Mouse (Mus musculus): ENCODE measurements around the gene Mrpl21. TPM values are rescaled to one million over a fixed set of nuclear protein-coding genes. Genes with fewer than 3 reads are reported as not detected.

The Mrpl21 gene
- polyA plus RNA-seq, 1 experiment from 2014 or later: 96.2 TPM

DNA sequence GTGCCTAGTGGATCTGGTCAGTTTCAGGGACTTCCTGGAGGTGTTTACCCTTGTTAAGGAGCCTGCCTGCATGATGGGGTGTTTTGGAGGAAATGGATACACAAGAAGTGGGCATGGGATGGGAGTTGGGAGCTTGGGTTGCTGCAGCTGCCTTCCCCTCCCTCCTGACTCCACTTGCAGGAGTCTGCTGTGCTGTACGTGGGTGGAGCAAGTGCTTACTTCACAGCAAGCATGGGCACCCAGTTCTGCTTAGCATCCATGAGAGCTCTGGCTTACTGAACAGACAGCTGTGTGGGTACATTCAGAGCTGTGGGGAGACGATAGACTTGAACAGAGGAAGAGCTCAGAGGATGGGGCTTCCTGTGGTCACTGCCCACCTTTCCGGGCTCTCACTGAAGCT lies 58.3 kb downstream of the Mrpl21 start:
- DNase-seq (no peak), ATAC-seq (ENCODE audit: low FRiP score, low TSS enrichment) (no peak)
- H3K4me3 ChIP-seq (replicated peaks; ENCODE audit: low read depth, low read length): no peak overlapping the region
- H3K36me3 ChIP-seq (ENCODE audit: control insufficient read depth, insufficient read depth, low read length): no peaks in the 10 kb centered on the region
- WGBS: 82% methylated on average over 3 of the region's 3 CpGs
- no peaks in the 10 kb centered on the region for H3K9me3 ChIP-seq (ENCODE audit: control insufficient read depth, low read length)
- no peak overlapping the region for H3K27ac ChIP-seq (replicated peaks; ENCODE audit: low read depth, low read length)
- no peaks in the 10 kb centered on the region for H3K27me3 ChIP-seq (ENCODE audit: control insufficient read depth, insufficient read depth, low read length)
- H3K4me2 ChIP-seq (ENCODE audit: low read length): no peak overlapping the region
- no peaks in the 10 kb centered on the region for H3K4me1 ChIP-seq (ENCODE audit: control insufficient read depth, insufficient read depth, low read length)
- no peak overlapping the region for H3K9ac ChIP-seq (replicated peaks; ENCODE audit: low read length)

Small RNAs within 50 kb of the gene (microRNA-seq; reads per million reads assigned to microRNA genes)
- 1.3 reads per million for gene Mir6984

Other genes starting within 250 kb of the Mrpl21 start
- 8.5 and 9.9 TPM in 2 replicates for gene Ighmbp2, start 116 bp downstream of the Mrpl21 start, polyA plus RNA-seq (2014; fragmentation: Nextera tagmentation; extraction: Ambion mirVana)
- 9.3 and 19.2 TPM in 2 replicates for gene Cpt1a, start 39.4 kb downstream of the Mrpl21 start, polyA plus RNA-seq (2014; fragmentation: Nextera tagmentation; extraction: Ambion mirVana)
- 0.37 and 0.53 TPM in 2 replicates for gene Tesmin, start 106.0 kb downstream of the Mrpl21 start, polyA plus RNA-seq (2014; fragmentation: Nextera tagmentation; extraction: Ambion mirVana)
- gene Gal, start 131.6 kb downstream of the Mrpl21 start, polyA plus RNA-seq (2014; fragmentation: Nextera tagmentation; extraction: Ambion mirVana): 4.6 and 7.5 TPM in 2 replicates

Measured in midbrain, embryonic 14.5 days (tissue).